Mouse (Mus musculus) embryo, embryonic 10.5 days (tissue): ENCODE results near the gene Mcf2l.
A peak's percentile ranks its signal among the peaks of the same experiment; 100 is the strongest.

ENCODE experiments used
- DNase-seq: peaks from one replicate; pipeline ENCODE4 v3.0.0-alpha.2; 2015; ENCODE audit warnings: low spot score

The Mcf2l gene

DNA sequence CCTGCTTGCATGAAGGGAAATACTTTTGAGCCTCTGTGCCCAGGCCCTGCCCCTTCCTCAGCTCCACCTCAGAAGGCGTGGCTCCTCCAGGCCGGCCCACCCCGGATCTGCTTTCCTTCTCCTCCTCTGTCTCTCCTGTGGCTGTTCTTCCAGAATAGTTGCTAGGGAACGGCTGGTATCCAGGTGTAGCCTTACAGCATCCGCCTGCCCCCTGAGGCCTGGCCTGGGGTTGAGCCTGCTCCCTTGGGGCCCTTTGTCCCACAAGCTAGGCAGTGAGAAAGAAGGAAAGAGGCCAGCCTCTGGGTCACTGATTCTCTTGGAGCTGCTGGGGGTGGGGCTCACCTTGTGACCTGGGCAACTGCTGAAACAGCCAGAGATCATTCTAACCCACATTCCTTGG, 38.4 kb downstream of the Mcf2l start:
- DNase-seq = peak; percentile 76

GRCm38 (mm10) chr8:12915187-12916006, 41.8 kb downstream of the Mcf2l start:
- DNase-seq = peak; percentile 64

DNA sequence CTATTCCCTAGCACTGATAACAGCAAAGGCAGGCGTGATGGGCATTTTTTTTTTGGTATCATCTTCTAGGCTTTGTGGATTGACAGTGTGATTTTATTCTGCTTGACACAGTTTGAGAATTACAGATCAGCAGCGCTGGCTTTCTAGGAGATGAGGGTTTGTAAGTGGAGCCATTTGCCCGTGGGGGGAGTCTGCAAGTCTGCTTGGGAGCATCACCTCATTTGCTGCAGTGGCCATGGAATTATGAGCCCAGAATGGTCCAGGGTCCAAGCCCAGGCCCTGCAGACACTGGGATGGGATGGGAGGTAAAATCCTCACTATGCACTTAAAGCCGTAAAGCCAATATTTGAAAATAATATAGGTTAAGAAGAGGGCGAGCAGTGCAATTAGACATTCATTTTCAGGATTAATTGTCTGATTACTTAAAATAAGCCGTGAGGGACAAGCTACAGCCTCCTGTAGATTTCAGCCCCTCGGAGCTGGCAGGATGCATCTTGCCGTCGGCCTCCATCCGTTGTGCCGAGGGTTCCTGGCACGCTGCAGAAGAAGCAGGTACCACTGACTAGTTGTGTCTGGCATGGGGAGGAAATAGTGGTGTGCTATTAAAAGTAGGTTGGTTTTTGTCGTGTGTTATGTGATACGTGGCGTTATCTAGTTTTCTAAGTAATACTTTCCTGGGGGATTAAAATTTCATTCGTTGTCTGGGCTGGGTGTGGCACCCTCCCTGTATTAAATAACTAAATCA, 42.7 kb downstream of the Mcf2l start:
- no peak for DNase-seq

DNA sequence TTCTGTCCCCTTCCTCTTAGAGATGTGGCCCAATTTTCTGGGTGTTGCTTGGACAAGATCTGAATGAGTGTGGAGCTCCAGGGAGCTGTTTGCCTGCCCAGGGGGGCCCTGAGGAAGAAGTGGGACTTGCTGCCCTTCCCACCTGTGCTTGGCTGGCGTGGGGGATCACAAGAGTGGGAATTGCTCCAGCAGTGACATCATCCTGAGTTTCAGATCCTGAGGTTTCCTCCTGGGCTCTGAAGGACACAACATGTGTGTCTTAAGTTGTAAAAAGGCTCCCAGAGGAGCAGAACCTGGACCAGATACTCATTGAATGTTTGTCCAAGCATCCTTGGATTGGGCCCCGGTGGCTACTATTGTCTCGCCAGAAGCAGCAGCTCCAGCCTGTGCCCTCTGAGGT, 43.4 kb downstream of the Mcf2l start:
- no peak for DNase-seq

GRCm38 (mm10) chr8:12917831-12918230, 44.2 kb downstream of the Mcf2l start:
- no peak for DNase-seq

DNA sequence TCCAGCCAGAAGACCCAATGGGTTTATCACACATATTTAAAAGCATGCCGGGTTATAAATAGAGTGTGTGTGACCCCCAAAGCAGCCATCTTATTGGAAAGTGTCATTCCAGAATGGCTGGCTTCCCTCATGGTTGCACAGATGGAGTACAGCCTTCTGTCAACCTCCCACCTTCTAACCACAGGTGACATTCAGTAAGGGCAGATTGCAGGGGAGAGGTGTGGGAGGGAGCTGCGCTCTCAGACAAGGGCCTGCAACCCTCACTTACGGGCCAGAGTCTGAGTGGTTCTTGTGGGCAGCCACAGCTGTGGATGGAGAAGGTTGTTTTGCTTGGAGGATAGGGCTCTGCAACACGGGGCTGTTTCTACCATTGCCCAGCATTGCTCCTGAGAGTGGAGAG, 47.0 kb downstream of the Mcf2l start:
- DNase-seq = no peak

DNA sequence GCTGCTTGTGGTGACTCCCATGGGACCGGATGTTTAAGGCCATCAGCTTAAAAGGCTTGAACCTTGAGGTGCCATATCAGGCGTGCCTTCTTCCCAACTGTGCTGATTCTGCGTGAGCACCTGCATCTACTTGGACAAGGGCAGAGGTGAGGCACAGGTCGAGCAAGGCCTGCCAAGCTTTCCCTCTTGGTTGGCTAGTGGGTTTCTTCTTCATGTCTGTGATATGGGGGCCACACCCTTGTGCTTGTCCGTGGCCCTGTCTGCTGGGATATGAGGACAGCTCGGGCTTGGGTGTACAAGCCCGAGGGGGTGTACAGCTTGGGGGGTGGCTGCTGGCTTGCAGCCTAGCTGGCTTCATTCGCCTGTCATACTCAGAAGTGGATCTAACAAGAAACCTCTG, 51.4 kb downstream of the Mcf2l start:
- no peak for DNase-seq

GRCm38 (mm10) chr8:12925941-12926381, 52.4 kb downstream of the Mcf2l start:
- no peak for DNase-seq

DNA sequence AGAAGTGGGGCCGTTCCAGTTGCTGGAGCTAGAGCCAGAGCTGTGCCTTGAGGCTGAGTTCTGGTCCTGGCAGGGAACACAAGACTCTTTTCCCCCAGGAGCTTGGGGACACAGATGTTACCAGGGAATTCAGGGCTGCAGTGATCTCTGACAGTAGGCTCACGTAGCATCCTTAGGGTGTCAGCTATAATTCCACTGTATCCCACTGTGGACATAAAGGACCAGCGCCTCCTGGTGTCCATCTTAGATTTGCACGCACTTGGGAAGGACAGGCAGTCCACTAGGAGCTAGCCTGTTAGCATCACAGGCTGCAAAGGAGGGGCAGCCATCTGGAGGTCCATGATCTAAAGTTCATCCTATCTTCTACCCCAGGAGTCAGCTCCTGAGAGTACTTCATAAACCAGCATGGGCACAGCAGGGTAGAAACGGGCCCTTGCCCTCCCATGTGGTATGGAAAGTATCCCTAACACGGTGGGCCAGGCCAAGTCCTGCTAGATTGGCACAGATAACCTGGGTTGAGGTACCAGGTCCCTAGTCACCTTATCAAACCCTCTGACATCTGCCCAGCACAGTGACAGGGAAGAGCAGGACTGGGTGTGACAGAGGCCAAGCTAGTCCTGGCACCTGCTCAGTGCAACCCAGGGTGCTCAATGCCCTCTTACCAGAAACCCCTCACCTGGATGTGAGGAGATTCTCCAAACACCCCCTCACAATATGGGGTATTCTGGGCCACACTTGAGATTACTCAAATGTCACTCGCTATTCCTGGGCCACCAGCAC, 53.8 kb downstream of the Mcf2l start:
- DNase-seq = peak; percentile 87

GRCm38 (mm10) chr8:12928033-12928432, 54.4 kb downstream of the Mcf2l start:
- no peak for DNase-seq

DNA sequence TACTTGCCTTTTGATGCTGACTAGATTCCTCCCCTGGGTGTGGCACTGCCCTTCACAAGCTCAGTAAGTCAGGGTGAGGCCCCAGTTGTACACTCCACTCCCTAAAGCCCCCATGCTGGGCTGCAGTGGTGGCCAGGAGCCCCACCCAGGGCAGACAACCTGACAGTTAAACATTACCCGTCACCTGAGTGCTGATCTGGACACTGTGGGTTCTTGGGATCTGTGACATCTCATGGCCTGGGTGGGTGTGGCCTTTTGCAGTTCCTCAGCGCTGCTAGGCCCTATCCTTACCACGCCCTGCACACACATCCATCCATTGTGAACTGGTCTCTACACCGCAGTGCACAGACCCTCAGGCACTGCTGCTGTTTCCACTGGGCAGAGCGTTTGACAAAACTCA, 55.3 kb downstream of the Mcf2l start:
- DNase-seq = no peak

DNA sequence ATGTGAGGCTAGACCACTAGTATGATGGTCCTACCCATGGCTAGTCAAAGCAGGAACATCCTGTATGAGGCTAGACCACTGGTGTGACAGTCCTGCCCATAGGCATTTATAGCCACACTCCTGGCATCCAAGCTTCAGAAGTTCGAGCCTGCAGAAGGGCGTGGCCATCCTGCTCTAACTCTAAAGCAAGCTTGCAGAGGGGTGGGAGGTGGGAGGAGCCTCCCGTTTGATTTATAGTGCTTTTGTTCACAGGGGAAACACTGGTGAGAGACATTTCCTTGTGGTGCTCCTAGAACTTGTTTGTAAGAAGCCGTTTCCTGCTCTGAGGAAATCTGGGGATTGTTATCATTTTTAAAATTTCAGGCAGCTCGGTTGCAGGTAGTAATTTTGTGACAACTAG, 56.7 kb downstream of the Mcf2l start:
- peak; percentile 56 for DNase-seq

- DNase-seq = peak; percentile 21
Observed at GRCm38 (mm10) chr8:12931426-12931825, 57.8 kb downstream of the Mcf2l start.

DNA sequence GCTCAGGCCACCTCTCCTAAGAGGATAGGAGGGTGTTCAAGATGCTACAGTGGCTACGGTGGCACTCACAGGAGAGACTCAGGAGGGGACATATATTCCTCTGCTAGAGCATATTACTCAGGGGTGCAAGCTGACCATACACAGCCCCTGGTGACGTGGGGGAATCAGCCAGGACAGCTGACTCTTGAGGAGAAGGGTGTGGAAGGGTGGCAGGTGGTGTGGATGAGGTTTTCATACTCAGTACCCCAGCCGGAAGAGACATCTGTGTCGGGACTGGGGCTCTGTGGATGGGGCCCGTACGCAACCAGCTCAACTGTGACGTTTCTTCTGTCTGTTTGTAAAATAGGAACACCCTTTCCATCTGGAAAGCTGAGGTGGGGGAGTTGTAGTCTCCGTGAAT, 58.9 kb downstream of the Mcf2l start:
- no peak for DNase-seq

GRCm38 (mm10) chr8:12933765-12934164, 60.2 kb downstream of the Mcf2l start:
- no peak for DNase-seq

DNA sequence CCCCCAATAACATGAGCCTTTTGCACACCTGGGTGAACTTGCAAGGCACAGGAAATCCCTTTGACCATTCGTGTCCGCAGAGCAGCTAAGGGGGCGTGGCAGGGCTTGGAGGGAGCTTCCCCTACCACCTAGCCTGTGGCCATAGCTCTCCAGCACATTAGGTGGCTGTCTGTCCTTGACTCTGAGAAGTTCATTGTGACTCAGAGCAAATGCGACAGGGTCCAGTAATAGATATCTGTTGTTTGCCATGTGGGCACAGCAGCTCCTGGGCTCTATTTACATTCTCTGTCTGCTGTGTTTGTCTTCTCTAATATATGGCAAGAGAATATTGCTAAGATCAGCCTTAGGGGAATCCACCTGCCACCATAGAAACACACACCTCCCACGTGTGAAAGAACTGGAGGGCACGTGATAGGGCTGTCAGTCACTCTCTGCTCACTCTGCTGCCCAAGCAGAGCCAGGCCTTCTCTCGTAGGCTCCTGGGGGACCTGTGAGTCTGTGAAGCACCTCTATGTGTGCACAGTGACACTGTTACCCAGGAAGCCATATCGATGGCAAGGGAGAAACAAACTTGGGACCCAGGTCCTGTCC, 60.9 kb downstream of the Mcf2l start:
- DNase-seq = no peak

DNA sequence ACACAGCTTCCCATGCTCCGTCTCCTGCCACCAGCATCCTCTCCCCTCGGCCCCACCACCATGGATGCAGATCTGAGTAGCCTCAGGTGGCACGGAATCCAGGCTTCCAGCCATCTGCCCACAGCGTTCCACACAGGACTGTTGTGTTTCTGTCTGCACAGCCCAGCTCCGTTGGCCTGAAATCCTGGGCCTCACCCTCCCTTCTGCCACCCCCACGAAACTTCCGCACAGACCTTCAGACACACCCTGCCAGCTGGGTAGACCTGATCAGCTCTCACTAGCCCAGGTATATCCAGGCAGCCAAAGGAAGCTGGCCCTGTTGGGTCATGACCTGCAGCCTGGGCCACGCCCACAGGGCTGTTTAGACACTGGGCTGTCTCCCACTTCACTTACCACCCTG, 66.9 kb downstream of the Mcf2l start:
- DNase-seq = no peak

DNA sequence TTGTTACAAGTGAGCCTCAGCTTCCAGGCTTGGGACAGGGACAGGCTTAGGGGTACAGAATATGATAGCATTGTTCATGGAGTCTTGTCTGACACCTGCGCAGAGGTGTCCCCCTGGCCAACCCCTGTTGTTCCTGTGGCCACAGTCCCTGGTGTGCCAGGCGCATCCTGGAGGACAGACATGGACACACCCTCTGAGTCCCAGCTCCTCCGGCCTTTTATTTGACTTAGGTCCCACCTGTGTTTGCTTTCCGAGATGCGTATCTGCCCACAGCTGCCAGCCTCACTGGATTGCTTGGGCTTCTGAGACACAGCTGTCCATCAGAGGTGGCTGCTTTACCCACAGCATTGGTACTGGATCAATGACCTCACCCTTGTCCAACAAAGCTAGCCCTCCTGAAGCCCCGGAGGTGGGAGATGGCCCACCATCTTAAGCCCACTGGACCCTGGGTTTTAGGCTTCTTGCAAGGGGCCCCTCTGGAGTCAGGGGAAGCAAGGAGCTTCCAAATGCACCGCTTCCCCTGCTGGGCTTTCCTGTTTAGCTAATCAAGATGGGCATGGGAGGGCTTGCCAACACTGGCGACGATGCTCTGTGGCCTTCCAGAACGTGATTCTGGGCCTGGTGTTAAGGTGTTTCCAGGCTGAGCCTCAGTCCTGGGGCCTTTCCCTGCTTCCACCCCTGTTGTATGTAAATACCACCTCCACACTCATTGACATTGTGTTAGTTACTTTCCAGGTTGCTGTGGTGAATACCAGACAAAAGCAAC, 67.7 kb downstream of the Mcf2l start:
- DNase-seq = no peak

GRCm38 (mm10) chr8:12947604-12948573, 74.3 kb downstream of the Mcf2l start:
- peak; percentile 57 for DNase-seq

GRCm38 (mm10) chr8:12948574-12948961, 75.0 kb downstream of the Mcf2l start:
- peak; percentile 42 for DNase-seq
